Mouse (Mus musculus) liver, adult 2 months (tissue): ENCODE data around the gene Gtse1. TPM values are rescaled to one million over a fixed set of nuclear protein-coding genes. Genes with fewer than 3 reads are reported as not detected.

Experiments
- DNase-seq: peaks from one replicate; pipeline ENCODE4 v3.0.0-alpha.2; 2011; ENCODE audit warnings: low read depth, low spot score; ENCODE audit errors: extremely low read depth
- H3K27ac ChIP-seq: fragments of 200-500 bp; replicated peaks from 2 replicates; pipeline ENCODE4 v1.5.1; 2012; ENCODE audit warnings: low read depth, mild to moderate bottlenecking, control low read depth, inconsistent platforms, low read length; ENCODE audit not compliant: insufficient read depth
- H3K27me3 ChIP-seq: fragments of 200-500 bp; 2 replicates; pipeline ENCODE4 v1.6.1; 2012; ENCODE audit warnings: mild to moderate bottlenecking, moderate library complexity, low read length, inconsistent platforms; ENCODE audit not compliant: control insufficient read depth, insufficient read depth
- H3K36me3 ChIP-seq: fragments of 200-500 bp; 2 replicates; pipeline ENCODE4 v1.6.1; 2012; ENCODE audit warnings: low read length, inconsistent platforms; ENCODE audit not compliant: control insufficient read depth, insufficient read depth
- H3K4me1 ChIP-seq: fragments of 200-500 bp; 2 replicates; pipeline ENCODE4 v1.6.1; 2011; ENCODE audit warnings: low read length; ENCODE audit not compliant: control insufficient read depth, insufficient read depth
- H3K4me3 ChIP-seq: fragments of 200-500 bp; 2 replicates; pipeline ENCODE4 v1.5.1; 2011; ENCODE audit warnings: low read depth, mild to moderate bottlenecking, control low read depth, low read length, moderate library complexity; ENCODE audit not compliant: insufficient read depth
- H3K79me2 ChIP-seq: fragments of 200-500 bp; 2 replicates; pipeline ENCODE4 v1.6.1; 2012; ENCODE audit warnings: inconsistent platforms, mild to moderate bottlenecking, low read length, moderate library complexity; ENCODE audit not compliant: control insufficient read depth, insufficient read depth
- H3K9ac ChIP-seq: fragments of 200-500 bp; 2 replicates; pipeline ENCODE4 v1.6.1; 2012; ENCODE audit warnings: low read depth, mild to moderate bottlenecking, control low read depth, inconsistent platforms, low read length
- CTCF ChIP-seq: fragments of 200-500 bp; IDR thresholded peaks from 2 replicates; pipeline ENCODE4 v1.5.1; 2011; ENCODE audit warnings: low read depth, low read length, control low read depth
- POLR2A ChIP-seq: fragments of 200-500 bp; IDR thresholded peaks from 2 replicates; pipeline ENCODE4 v1.6.1; 2011; ENCODE audit warnings: low read length, control low read depth; ENCODE audit not compliant: insufficient read depth; ENCODE audit errors: extremely low read depth
- WGBS: fragments of 180-500 bp; shearing (Covaris S2); methylation state at CpG from one replicate; pipeline ENCODE4 v1.1.7; 2018; 5-methylcytosine and 5-hydroxymethylcytosine counted together
- polyA plus RNA-seq: library from polyadenylated mRNA; depleted of rRNA; stranded (reverse); fragments of >200 nt; gene quantifications from 2 replicates; pipeline ENCODE4 v1.2.3, GENCODE M21; 2012; rRNA removed
- total RNA-seq: library from RNA; depleted of rRNA; stranded (reverse); fragments of >200 nt; gene quantifications from 2 replicates; pipeline ENCODE4 v1.2.3, GENCODE M21; 2014; rRNA removed

The Gtse1 gene
- total and polyA plus RNA-seq, 2 experiments = 0.28 to 0.33 TPM

DNA sequence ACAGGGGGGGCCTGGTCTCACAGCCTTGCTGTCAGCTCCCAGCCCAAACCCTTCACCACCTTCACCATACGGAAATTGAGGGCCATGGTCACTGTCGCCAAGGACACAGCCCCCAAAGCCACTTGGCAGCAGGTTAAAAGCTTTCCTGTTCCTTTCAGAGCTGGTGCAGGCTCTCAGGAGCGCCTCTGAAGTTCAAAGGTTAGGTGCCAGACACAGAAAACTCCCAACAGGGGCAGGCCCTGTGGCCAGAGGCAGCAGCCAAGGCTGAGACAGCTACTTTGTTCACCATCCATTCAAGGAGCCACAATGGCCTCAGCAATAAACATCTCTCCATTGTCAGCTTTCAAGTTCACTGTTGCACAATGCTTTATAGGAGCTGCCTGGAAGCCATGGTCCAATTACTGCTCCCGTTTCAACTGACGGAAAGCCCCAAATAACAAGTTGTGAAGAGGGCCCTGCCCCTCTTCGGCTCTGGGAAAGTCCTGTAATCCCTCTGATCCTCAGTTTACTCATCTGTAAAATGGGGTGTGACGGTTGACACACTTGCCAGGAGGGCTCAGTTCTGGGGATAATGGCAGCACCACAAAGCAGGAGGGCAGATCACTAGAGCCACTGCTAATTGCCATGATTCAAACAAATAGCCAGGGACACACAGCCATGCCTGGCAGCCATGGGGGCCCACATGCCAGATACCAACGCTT lies 59.8 kb downstream of the Gtse1 start:
- no peak for DNase-seq
- H3K27me3 ChIP-seq = no peaks in the 10 kb centered on the region
- TF ChIP-seq CTCF (no peak), POLR2A (no peak)
- H3K79me2 ChIP-seq = no peaks in the 10 kb centered on the region
- peaks cover 13% of the 10 kb centered on the region; the same call in 1 of the 2 replicates for H3K36me3 ChIP-seq
- H3K9ac ChIP-seq = no peak overlapping the region
- no peaks in the 10 kb centered on the region for H3K4me1 ChIP-seq
- 73% methylated on average over 8 of the region's 8 CpGs for WGBS
- no peak overlapping the region for H3K27ac ChIP-seq
- H3K4me3 ChIP-seq = no peak overlapping the region

DNA sequence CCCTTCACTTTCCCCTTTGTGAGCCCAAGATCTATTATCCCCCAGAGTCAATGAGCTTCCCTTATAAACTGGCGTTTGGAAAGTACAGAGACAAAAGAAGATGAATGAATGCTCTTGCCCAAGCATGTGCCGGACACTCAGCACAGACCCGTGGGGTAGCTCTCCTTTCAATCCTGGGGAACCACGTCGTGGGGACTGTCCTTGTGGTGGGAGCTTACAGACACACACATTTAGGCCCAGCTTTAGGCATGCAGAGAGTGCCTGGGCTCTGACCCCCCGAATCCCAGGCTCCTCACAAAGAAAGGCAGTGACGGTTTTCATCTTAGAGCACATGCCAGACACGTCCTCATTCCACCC lies 60.3 kb downstream of the Gtse1 start:
- WGBS = 90% methylated on average over 8 of the region's 8 CpGs
- Histone ChIP-seq H3K27me3 (no peaks in the 10 kb centered on the region), H3K9ac (no peak overlapping the region), H3K27ac (no peak overlapping the region), H3K36me3 (peaks cover 15% of the 10 kb centered on the region; the same call in 1 of the 2 replicates), H3K79me2 (no peaks in the 10 kb centered on the region), H3K4me3 (no peak overlapping the region), H3K4me1 (no peaks in the 10 kb centered on the region)
- TF ChIP-seq POLR2A = no peak
- TF ChIP-seq CTCF = no peak
- DNase-seq = no peak

GRCm38 (mm10) chr15:85921855-85922254 lies 62.3 kb downstream of the Gtse1 start:
- H3K9ac ChIP-seq = no peak overlapping the region
- peaks cover 15% of the 10 kb centered on the region; the same call in 1 of the 2 replicates for H3K36me3 ChIP-seq
- TF ChIP-seq POLR2A (no peak), CTCF (no peak)
- H3K79me2 ChIP-seq = no peaks in the 10 kb centered on the region
- no peaks in the 10 kb centered on the region for H3K27me3 ChIP-seq
- no peak for DNase-seq
- no peak overlapping the region for H3K27ac ChIP-seq
- no peaks in the 10 kb centered on the region for H3K4me1 ChIP-seq
- no peak overlapping the region for H3K4me3 ChIP-seq
- 92% methylated on average over 11 of the region's 11 CpGs for WGBS

Other genes with a start within 250 kb of the Gtse1 start
- 184 and 206 TPM in 2 replicates for gene Ppara, start 124.8 kb upstream of the Gtse1 start, total RNA-seq
- gene Ppara, start 124.8 kb upstream of the Gtse1 start, polyA plus RNA-seq = 36.2 and 39.8 TPM in 2 replicates
- gene Cdpf1, start 48.0 kb upstream of the Gtse1 start, total RNA-seq = 10.1 and 11.6 TPM in 2 replicates
- gene Cdpf1, start 48.0 kb upstream of the Gtse1 start, polyA plus RNA-seq = 18.3 and 19.6 TPM in 2 replicates
- gene Pkdrej, start 38.0 kb upstream of the Gtse1 start, total RNA-seq = under 0.01 and 0.09 TPM in 2 replicates
- gene Pkdrej, start 38.0 kb upstream of the Gtse1 start, polyA plus RNA-seq = 0.01 TPM in 2 replicates
- gene Ttc38, start 27.4 kb upstream of the Gtse1 start, total RNA-seq = 52.4 and 59.5 TPM in 2 replicates
- 19.1 and 37.2 TPM in 2 replicates for gene Ttc38, start 27.4 kb upstream of the Gtse1 start, polyA plus RNA-seq
- gene Trmu, start 19.6 kb downstream of the Gtse1 start, total RNA-seq = 9.4 and 10.1 TPM in 2 replicates
- gene Trmu, start 19.6 kb downstream of the Gtse1 start, polyA plus RNA-seq = 13.9 and 17.0 TPM in 2 replicates
- 2.4 and 3.7 TPM in 2 replicates for gene Celsr1, start 174.0 kb downstream of the Gtse1 start, total RNA-seq
- 11.5 and 12.4 TPM in 2 replicates for gene Celsr1, start 174.0 kb downstream of the Gtse1 start, polyA plus RNA-seq
- gene Gramd4, start 197.9 kb downstream of the Gtse1 start, total RNA-seq = 2.4 and 3.8 TPM in 2 replicates
- 5.6 and 6.0 TPM in 2 replicates for gene Gramd4, start 197.9 kb downstream of the Gtse1 start, polyA plus RNA-seq